Mouse (Mus musculus) testis, adult 2 months (tissue): Measurements from ENCODE around the gene Wfikkn1. TPM values are rescaled to one million over a fixed set of nuclear protein-coding genes. Genes with fewer than 3 reads are reported as not detected.
A peak's percentile ranks its signal among the peaks of the same experiment; 100 is the strongest.
"Not testable (repeated sequence)": the region's sequence is repeated elsewhere in the genome, so short reads cannot be mapped to it uniquely, and the experiment has no call there.

ENCODE experiments used
- H3K27ac ChIP-seq: fragments of 200-500 bp; 2 replicates; pipeline ENCODE4 v1.5.1; 2012; ENCODE audit warnings: low read depth, low read length; ENCODE audit not compliant: control insufficient read depth, insufficient read depth
- H3K27me3 ChIP-seq: fragments of 200-500 bp; 2 replicates; pipeline ENCODE4 v1.6.1; 2012; ENCODE audit warnings: mild to moderate bottlenecking, low read length, moderate library complexity; ENCODE audit not compliant: control insufficient read depth, insufficient read depth
- H3K36me3 ChIP-seq: fragments of 200-500 bp; 2 replicates; pipeline ENCODE4 v1.6.1; 2012; ENCODE audit warnings: mild to moderate bottlenecking, low read length; ENCODE audit not compliant: control insufficient read depth, insufficient read depth
- H3K4me1 ChIP-seq: fragments of 200-500 bp; 2 replicates; pipeline ENCODE4 v1.6.1; 2012; ENCODE audit warnings: low read length; ENCODE audit not compliant: control insufficient read depth, insufficient read depth
- H3K4me3 ChIP-seq: fragments of 200-500 bp; 2 replicates; pipeline ENCODE4 v1.5.1; 2012; ENCODE audit warnings: low read depth, mild to moderate bottlenecking, low read length, moderate library complexity, mixed read lengths; ENCODE audit not compliant: control insufficient read depth
- CTCF ChIP-seq: fragments of 200-500 bp; IDR thresholded peaks from 2 replicates; pipeline ENCODE4 v1.5.1; 2012; ENCODE audit warnings: low read depth, mild to moderate bottlenecking, inconsistent platforms, low read length, moderate library complexity; ENCODE audit not compliant: control insufficient read depth, insufficient read depth, insufficient replicate concordance
- POLR2A ChIP-seq: fragments of 200-500 bp; IDR thresholded peaks from 2 replicates; pipeline ENCODE4 v1.6.1; 2012; ENCODE audit warnings: low read depth, mild to moderate bottlenecking, inconsistent platforms, low read length, moderate library complexity; ENCODE audit not compliant: control insufficient read depth
- polyA plus RNA-seq: library from polyadenylated mRNA; depleted of rRNA; stranded (reverse); fragments of >200 nt; gene quantifications from 2 replicates; pipeline ENCODE4 v1.2.3, GENCODE M21; 2012

The Wfikkn1 gene
- polyA plus RNA-seq, 1 experiment = 0.98 TPM

GRCm38 (mm10) chr17:25873405-25874147 is 7.1 kb downstream of the Wfikkn1 start:
- H3K4me1 ChIP-seq = peaks cover 23% of the 10 kb centered on the region
- TF ChIP-seq POLR2A = no peak
- TF ChIP-seq CTCF = no peak
- H3K27me3 ChIP-seq = no peaks in the 10 kb centered on the region
- no peaks in the 10 kb centered on the region for H3K36me3 ChIP-seq
- H3K27ac ChIP-seq = no peak overlapping the region
- peak overlapping the region; percentile 95 for H3K4me3 ChIP-seq

DNA sequence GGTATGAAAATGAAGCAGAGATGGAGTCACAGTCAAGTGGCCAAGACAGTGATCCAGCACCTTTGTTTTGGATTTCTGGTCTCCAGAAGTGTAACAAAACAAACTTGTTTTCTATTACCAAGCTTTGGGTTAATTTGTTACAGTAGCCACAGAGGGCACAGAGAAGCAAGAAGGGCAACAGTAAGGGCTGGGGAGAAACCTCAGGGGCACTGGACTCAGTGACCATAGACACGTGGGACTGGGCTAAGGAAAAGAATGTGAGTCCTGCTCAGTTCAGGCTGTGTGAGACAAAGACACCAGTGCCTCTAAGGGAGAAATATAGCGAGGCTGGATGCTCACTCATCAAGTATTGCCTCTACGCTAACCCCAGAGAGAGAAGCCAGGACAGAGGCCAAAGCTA is 8.0 kb downstream of the Wfikkn1 start:
- no peak for TF ChIP-seq CTCF
- TF ChIP-seq POLR2A = no peak
- peaks cover 27% of the 10 kb centered on the region for H3K4me1 ChIP-seq
- H3K36me3 ChIP-seq = no peaks in the 10 kb centered on the region
- no peak overlapping the region for H3K4me3 ChIP-seq
- no peaks in the 10 kb centered on the region for H3K27me3 ChIP-seq
- H3K27ac ChIP-seq = no peak overlapping the region; the same call in 1 of the 2 replicates

DNA sequence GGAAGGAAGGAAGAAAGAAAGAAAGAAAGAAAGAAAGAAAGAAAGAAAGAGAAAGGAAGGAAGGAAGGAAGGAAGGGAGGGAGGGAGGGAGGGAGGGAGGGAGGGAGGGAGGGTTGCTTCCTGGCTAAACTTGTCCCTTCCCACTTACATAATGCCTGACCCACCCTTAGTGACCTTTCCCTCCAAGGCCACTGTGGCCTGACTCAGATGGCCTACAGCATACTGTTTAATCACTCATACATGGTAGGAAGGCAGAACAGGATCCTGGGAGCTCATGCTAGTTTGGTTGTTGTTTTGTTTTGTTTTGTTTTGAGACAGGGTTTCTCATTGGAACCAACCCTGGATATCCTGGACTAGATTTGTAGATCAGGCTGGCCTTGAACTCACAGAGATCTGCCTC is 9.1 kb downstream of the Wfikkn1 start:
- H3K36me3 ChIP-seq, H3K27ac ChIP-seq, H3K27me3 ChIP-seq, H3K4me3 ChIP-seq: not testable (repeated sequence)
- H3K4me1 ChIP-seq = peaks cover 27% of the 10 kb centered on the region

DNA sequence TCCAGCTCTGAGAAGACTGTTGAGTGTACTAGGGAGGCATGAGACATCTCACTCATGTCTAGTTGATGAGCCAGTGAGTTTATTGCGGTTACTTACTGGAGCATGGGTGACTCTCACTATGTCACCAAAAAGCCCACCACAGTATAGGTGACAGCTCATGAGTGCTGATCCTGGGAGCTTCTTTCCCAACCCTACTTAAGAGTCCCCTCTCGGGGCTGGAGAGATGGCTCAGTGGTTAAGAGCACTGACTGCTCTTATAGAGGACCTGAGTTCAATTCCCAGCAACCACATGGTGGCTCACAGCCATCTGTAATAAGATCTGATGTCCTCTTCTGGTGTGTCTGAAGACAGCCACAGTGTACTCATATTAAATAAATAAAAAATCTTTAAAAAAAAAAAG is 10.7 kb downstream of the Wfikkn1 start:
- peaks cover 21% of the 10 kb centered on the region for H3K4me1 ChIP-seq
- TF ChIP-seq CTCF (no peak), POLR2A (no peak)
- H3K27me3 ChIP-seq = no peaks in the 10 kb centered on the region
- H3K27ac ChIP-seq = no peak overlapping the region
- H3K36me3 ChIP-seq = no peaks in the 10 kb centered on the region
- H3K4me3 ChIP-seq = no peak overlapping the region

GRCm38 (mm10) chr17:25869498-25869897 is 11.2 kb downstream of the Wfikkn1 start:
- TF ChIP-seq CTCF = no peak
- no peak for TF ChIP-seq POLR2A
- peaks cover 17% of the 10 kb centered on the region for H3K4me1 ChIP-seq
- H3K27me3 ChIP-seq = no peaks in the 10 kb centered on the region
- no peaks in the 10 kb centered on the region for H3K36me3 ChIP-seq
- no peak overlapping the region for H3K27ac ChIP-seq
- no peak overlapping the region for H3K4me3 ChIP-seq

DNA sequence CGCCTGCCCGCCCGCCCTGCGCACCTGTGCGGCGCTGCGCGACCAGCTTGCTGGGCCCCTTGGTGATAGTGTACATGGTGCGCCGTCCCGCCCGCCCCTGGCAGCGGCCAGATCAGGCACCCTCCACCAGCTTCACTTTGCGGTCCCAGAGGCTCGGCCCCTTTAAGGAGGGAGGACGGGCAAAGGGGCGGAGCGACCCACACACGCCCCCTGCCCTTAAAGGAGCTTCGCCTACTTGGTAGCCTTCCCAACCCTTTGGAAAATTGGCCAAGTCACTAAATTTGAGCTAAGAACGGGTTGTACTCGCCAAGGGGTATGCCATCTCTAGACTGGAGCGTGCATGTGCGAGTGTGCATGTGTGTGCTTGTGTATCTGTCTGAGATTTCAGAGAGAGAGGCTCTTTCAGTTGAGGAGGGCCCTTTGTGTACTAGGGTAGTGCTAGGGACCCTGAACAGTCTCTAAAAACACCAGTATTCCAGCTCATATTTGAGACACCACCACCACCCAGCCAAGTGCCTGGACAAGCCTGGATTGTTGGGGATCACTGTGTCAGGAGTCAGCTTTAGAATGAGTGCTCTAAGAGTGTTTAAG is 12.0 kb downstream of the Wfikkn1 start, which contains the start of gene Mcrip2:
Gene Mcrip2 (minus strand): TSS at position 164 of the 591 bp plus-strand sequence.
- Histone ChIP-seq H3K4me3 (peak within 1 kb of the TSS; percentile 80), H3K36me3 (no peaks in the 10 kb centered on the region), H3K4me1 (peaks cover 12% of the 10 kb centered on the region), H3K27ac (peak within 1 kb of the TSS; percentile 73), H3K27me3 (no peaks in the 10 kb centered on the region)
- TF ChIP-seq POLR2A (peak; percentile 43; the same call in 1 of the 2 replicates), CTCF (no peak)

- H3K36me3 ChIP-seq = no peaks in the 10 kb centered on the region
- H3K4me3 ChIP-seq = peak overlapping the region; percentile 80
- peaks cover 9% of the 10 kb centered on the region for H3K4me1 ChIP-seq
- TF ChIP-seq CTCF (no peak), POLR2A (no peak)
- H3K27ac ChIP-seq = peak overlapping the region; percentile 73
- H3K27me3 ChIP-seq = no peaks in the 10 kb centered on the region
Observed at GRCm38 (mm10) chr17:25867836-25868600, 12.6 kb downstream of the Wfikkn1 start.
